7 mouse cellular contexts compared by ENCODE assay signal in the genomic region with DNA sequence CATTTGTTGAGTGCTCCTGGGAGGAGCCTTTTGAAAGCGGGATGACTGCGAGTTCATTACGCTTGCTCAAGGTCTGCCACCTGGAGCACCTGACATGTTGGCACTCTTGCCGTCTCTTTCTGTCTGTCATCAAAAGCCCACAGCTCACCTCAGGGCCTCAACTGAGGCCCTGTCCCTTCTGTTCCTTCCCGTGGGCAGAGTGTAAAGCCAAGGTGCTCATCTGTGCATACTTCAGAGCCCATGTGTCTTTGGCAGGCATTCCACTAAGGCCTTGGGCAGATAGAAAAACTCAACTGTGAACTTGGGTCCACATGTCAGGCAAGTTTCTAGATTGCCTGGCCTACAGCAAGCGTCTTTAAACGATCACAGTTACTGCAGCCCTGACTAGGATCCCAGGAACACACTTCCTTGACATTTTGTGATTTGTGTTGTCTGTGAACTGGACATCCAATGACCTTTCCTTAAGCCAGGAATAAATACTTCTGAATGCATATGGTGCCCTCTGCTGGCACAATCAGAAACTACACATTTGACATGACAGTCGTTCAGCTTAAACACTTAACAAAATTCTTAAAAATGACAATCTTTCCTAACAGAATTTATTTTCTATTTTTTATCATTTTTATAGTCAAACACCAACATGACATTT.
DNase-seq lines count a peak whose midpoint lies in the region; ATAC-seq lines count a peak whose summit lies in the region.

No protein-coding gene starts in this region.

- H3K4me1 ChIP-seq in hindbrain, embryonic 12.5 days = no peaks in the 10 kb centered on the region

- no peaks in the 10 kb centered on the region for H3K36me3 ChIP-seq in hindbrain, embryonic 12.5 days

- no peak overlapping the region for H3K9ac ChIP-seq in hindbrain, embryonic 12.5 days

- peak; percentile 82 for DNase-seq in NIH3T3 (ENCODE audit: low read depth)
- peak; percentile 47 for DNase-seq in brain, embryonic 18.5 days (ENCODE audit: low read depth, low spot score)
- DNase-seq in fibroblast of lung, adult 2 months (ENCODE audit: low read depth) = peak; percentile 52
- peak; percentile 78 to 81 for DNase-seq in layer of hippocampus, postnatal 14 days (ENCODE audit: low spot score in 2 of 2)
- DNase-seq in right cerebral cortex, adult 2 months (ENCODE audit: low spot score in 2 of 2) = peak; percentile 89

- H3K27ac ChIP-seq in hindbrain, embryonic 12.5 days = no peak overlapping the region

- H3K27me3 ChIP-seq in hindbrain, embryonic 12.5 days = no peaks in the 10 kb centered on the region

- H3K9me3 ChIP-seq in hindbrain, embryonic 12.5 days (replicated peaks) = no peaks in the 10 kb centered on the region

- H3K4me2 ChIP-seq in hindbrain, embryonic 12.5 days (replicated peaks) = no peak overlapping the region

- 58% methylated on average over 8 of the region's 8 CpGs for WGBS in hindbrain, embryonic 12.5 days

- no peak overlapping the region for H3K4me3 ChIP-seq in hindbrain, embryonic 12.5 days

- peak; percentile 44; the same call in 1 of the 2 replicates for ATAC-seq in hindbrain, embryonic 12.5 days (ENCODE audit: low FRiP score)
- ATAC-seq in megakaryocyte, adult 5-6 weeks (ENCODE audit: poor library complexity, severe bottlenecking) = peak; percentile 57
